Mouse (Mus musculus) neutrophil, adult 59 days (primary cell): Measurements from ENCODE around the gene Tas2r138. TPM values are rescaled to one million over a fixed set of nuclear protein-coding genes. Genes with fewer than 3 reads are reported as not detected.

Experiments used
- total RNA-seq, 2 experiments: library from RNA; stranded (reverse); gene quantifications; 1 replicate in 1 of 2; 2 replicates in 1 of 2; pipeline ENCODE4 v1.2.4; 2023

Gene Tas2r138
- not detected for total RNA-seq

GRCm38 (mm10) chr6:40613260-40613852 lies at the start of gene Tas2r138:
Gene Tas2r138 (minus strand): TSS chr6:40613310.

GRCm38 (mm10) chr6:40628406-40629000 lies 15.4 kb upstream of the Tas2r138 start, which contains the start of gene Mgam:
Gene Mgam (plus strand): TSS chr6:40628831.

DNA sequence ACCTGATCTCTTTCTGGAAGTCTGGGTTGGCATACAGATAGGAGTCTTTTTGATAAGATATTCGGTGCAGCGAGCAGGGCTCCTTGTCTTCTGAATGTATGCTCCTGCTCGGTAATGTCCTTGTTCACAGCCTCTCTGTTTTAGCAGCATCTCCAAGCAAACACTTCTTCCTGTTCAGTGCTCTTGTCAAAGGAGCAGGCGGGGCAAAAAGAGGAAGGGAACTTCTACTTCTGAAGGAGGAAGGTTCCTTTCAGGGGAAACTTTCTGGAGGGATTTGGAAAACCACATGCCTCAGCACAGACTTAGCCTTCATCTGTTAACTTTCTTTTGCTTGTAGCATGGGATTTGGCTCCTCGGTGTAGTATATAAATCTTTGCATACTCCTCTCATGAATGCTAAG lies 27.5 kb downstream of the Tas2r138 start, which contains the start of gene Clec5a:
TSS of gene Clec5a (minus strand) at position 177 of the 400 bp plus-strand sequence.

DNA sequence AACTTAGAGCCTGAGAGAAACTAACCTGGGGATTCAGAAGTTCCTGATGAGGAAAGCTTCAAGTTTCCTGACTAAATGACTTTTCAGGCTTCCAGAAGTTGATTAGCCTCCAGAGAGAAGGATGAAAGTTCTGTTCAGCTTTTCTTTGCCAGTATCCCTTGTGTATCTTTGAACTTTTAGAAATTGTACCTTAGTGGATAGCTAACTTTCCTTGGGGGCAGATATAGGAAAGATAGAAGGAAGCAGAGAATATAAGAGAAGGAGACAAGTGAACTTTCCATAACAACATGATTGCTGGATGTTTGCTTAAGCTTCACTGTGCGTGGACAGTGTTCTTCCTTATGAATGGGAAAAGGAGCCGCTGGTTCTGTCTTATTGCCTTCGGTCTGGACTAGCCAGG lies 43.9 kb downstream of the Tas2r138 start, which contains the start of gene Olfr460:
TSS of gene Olfr460 (plus strand) at position 301 of the 400 bp plus-strand sequence.

Other genes with a start within 250 kb of the Tas2r138 start
- 10 to 100 TPM; 15.4 to 15.9 TPM for gene E330009J07Rik, start 177.2 kb downstream of the Tas2r138 start, total RNA-seq
- not detected for gene Wee2, start 174.2 kb downstream of the Tas2r138 start, total RNA-seq
- 10 to 100 TPM; 24.8 TPM for gene Ssbp1, start 142.0 kb downstream of the Tas2r138 start, total RNA-seq
- not detected for gene Tas2r137, start 122.1 kb downstream of the Tas2r138 start, total RNA-seq
- not detected for gene Tas2r108, start 119.8 kb downstream of the Tas2r138 start, total RNA-seq
- gene Prss37, start 93.8 kb downstream of the Tas2r138 start, total RNA-seq, result not detected
- under 1 TPM; 0.22 to 0.31 TPM for gene Olfr461, start 58.3 kb downstream of the Tas2r138 start, total RNA-seq
- gene Olfr460, start 43.8 kb downstream of the Tas2r138 start, total RNA-seq, result under 1 TPM in 1 of 2 experiments, not detected in 1; 0.33 TPM
- gene Clec5a, start 27.5 kb downstream of the Tas2r138 start, total RNA-seq, result 100 to 1,000 TPM; 170 to 179 TPM
- 100 to 1,000 TPM; 120 to 138 TPM for gene Mgam, start 15.5 kb upstream of the Tas2r138 start, total RNA-seq